Mouse (Mus musculus) heart, postnatal 4 days (tissue): ENCODE results near the gene Smok2b. TPM values are rescaled to one million over a fixed set of nuclear protein-coding genes. Genes with fewer than 3 reads are reported as not detected.
"Not testable (repeated sequence)": the region's sequence is repeated elsewhere in the genome, so short reads cannot be mapped to it uniquely, and the experiment has no call there.

Source experiments
- DNase-seq: peaks from one replicate; pipeline ENCODE4 v3.0.0; 2021
- total RNA-seq, 2 experiments: library from RNA; stranded (reverse); gene quantifications; 2 replicates each; pipeline ENCODE4 v1.2.3; 2021

The Smok2b gene
- total RNA-seq, result not detected

DNA sequence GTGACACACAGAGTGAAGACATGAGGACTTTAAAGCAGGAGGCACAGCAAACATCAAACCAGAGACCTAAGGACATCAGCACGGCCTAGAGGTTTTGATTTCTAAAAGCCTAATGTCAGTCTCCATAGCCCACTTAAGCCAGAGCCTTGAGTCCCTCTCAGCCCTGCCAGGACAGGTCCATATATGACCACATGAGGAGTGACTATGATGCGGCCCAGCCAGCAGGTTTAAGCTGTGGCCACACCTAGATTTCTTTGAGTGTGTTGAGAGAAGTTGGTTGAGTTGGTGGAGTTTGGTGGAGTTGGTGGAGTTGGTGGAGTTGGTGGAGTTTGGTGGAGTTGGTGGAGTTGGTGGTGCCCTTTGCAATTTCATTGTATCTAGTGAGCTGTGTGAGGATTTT lies at the start of gene Smok2b:
Gene Smok2b, plus strand, starts transcription at position 301 of the 400 bp plus-strand sequence.
- not testable (repeated sequence) for DNase-seq

GRCm38 (mm10) chr17:13180491-13180890 lies 49.6 kb upstream of the Smok2b start:
- not testable (repeated sequence) for DNase-seq

- not testable (repeated sequence) for DNase-seq
These were observed 47.3 kb upstream of the Smok2b start for GRCm38 (mm10) chr17:13182712-13183111.

- not testable (repeated sequence) for DNase-seq
These were observed 45.5 kb upstream of the Smok2b start for GRCm38 (mm10) chr17:13184514-13184913.

- DNase-seq, result not testable (repeated sequence)
These were observed 43.5 kb upstream of the Smok2b start for GRCm38 (mm10) chr17:13186541-13186940.

DNA sequence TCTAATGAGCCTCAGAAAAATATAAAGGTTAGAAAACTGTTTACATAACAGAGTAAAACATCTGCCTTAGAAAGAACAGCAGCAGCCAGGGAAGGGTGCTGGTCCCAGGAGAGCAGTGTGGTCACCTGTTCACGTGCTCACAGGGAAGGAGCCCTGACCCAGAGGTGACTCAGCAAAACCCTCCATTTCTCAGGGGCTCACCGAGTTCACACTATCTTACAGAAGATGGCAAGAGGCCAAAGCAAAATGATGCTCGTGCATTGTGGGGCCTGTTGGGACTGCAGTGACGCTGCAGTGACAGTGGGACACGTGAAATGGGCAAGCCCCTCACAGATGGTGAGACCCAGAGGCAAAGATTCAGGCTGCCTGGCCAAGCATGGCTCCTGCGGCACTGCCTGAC lies 42.4 kb upstream of the Smok2b start:
- not testable (repeated sequence) for DNase-seq

DNA sequence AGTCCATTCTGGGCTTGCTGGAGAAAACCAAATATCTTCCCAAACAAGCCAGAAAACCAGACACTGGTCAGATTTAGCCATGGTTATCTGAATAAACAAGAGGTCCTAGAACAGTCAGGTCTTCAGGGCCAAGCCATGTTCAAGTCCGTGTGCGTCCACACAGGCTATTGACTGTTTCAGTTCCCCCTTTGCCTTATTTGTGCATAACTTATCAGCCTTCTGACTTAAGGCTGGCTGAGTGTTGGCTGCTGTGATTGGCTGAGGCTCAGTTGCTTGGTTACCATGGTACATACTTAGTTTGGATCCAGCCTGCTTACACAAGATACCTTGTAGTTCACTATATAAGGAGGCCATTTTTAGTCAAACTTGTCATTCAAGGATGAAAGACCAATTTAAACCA lies 41.2 kb upstream of the Smok2b start:
- DNase-seq, result not testable (repeated sequence)

- not testable (repeated sequence) for DNase-seq
These were observed 39.0 kb upstream of the Smok2b start for GRCm38 (mm10) chr17:13190836-13191583.

GRCm38 (mm10) chr17:13196486-13196885 lies 33.6 kb upstream of the Smok2b start:
- DNase-seq, result peak; percentile 35

GRCm38 (mm10) chr17:13198812-13199211 lies 31.2 kb upstream of the Smok2b start:
- not testable (repeated sequence) for DNase-seq

- DNase-seq, result peak; percentile 47
These were observed 30.1 kb upstream of the Smok2b start for GRCm38 (mm10) chr17:13199880-13200409.

- not testable (repeated sequence) for DNase-seq
These were observed 28.5 kb upstream of the Smok2b start for GRCm38 (mm10) chr17:13201551-13201950.

DNA sequence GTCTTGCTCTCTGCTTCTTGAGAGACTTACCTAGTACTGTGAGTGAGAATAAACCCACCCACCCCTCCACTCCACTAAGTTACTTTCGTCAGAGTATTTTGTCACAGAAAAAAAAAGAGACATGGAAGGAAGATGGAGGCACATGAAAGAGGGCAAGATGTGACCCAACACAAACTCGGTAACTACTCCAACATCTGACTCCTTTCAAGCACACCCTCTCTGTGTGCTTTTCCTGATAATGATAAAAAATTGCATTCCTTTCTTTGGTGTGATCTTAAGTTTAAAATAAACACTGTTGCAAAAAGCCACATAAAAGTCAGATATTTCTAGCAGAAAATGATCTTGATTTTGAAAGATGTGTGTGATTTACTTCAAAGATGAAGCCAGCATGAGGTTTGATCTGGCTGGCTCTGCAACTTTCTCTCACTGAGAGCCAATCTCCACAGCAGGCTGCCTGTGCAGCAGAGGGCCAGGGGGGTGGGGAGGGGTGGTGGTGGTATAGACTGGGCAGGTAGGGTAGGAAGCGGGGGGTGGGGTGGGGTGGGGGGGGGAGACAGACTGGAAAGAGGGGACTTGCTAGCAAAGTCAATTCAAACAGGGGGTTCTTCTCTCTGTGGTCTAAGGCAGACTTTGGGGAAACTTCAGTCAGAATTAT lies 27.5 kb upstream of the Smok2b start:
- not testable (repeated sequence) for DNase-seq

- not testable (repeated sequence) for DNase-seq
These were observed 24.8 kb upstream of the Smok2b start for GRCm38 (mm10) chr17:13205247-13205646.

DNA sequence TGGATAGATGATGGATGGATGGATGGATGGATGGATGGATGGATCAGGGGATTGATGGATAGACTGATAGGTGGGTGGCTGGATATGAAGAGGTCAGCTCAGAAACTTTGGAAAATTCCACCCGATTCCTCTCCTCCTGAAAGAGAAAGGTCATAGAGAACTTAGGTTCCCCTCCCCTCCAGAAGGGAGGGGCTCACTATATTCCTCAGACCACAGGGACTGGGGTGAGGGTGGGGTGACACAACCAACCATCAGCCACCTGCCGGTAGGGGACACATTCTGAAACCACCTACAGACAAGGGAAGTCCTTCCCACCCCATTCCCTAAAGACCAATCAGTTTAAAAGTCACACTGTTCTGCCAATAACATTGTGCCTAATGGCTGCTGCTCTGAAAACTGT lies 23.6 kb upstream of the Smok2b start:
- no peak for DNase-seq

DNA sequence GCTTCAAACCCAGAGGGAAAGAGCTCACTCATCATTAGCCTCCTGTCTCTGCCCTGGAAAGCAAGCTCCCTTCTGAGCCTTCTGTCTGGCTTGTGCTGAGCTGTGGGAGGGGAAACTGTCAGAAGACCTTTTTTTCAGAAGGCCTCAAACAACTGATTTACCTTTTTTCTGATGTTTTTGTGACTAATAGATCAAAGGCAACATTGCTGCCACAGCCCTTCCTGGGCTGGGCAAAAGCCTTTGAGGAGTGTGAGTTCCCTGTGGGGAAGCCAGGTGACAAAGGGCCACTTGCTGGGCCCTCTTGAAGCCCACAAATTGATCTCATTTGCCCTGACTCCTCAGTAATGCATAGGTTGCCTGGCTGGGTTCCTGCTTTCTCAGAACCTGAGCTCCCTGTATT lies 21.6 kb upstream of the Smok2b start:
- DNase-seq, result not testable (repeated sequence)

DNA sequence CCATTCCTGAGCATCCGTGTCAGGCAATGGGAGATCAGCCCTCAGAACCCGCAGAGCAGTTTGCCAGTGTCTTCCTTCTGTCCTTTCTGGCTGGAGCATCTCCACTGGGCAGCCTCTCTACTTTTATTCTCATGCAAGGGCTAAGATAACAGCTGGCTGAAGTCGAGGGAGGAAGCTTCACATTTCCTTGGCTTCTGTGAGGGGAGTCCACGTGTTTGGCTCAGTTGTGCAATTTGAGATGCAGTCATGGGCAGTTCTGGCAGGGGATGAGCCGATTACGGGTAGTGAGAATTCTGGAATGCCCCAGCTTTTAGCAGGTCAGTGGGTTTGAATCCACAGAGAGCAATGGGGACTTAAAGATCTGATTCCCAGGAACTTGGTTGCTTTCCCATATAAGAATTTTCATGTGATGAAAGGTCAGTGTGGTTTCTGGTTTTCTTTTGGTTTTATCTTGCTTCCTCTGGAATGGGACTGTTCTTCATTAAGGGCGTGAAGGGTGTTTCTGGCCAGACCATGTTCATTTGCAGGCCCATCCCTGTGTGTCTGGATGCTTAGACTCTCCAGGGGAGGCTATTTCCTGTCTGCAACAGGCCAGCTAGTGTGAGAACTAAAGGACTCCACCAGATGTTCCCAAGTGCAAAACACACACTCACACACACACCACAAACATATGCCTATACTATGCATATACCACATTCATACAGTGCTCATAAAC lies 17.8 kb upstream of the Smok2b start:
- peak; percentile 50 for DNase-seq

DNA sequence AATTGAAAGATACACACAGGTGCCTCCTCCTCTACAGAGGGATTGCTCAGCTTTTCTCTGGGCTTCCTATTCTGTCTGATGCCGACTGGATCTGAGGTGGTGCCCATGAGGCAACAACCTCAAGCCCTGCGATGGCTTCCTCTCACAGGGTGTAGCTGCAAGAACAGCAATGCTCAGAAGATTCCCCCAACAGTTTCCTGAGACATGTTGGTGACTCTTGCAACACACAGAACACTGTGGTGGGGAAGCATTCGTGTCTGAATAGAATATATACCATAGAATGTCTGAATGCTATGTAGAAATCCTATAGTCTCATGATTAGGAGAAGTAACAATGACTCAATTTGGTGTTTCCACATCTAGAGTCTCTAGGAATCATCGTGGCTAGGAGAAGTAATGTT lies 15.9 kb upstream of the Smok2b start:
- no peak for DNase-seq

DNA sequence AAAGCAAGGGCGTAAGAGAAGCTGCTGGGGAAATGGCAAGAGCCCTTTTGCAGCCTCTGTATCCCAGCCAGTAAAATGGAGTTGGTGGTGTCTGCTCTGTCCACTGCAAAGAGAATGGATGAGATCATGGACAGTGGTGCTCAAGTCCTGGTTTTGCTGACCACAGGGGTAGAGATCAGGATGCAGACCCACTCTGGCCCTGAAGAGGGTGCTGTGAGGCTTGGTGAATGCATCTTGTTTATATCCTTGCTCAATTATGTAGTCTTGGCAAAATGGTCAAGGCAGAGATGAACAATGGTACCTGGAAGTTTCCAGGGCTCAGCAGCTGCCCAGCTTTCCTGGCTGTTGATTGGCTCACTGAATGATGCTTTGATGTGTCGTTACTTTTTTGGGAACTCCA lies 14.5 kb upstream of the Smok2b start:
- peak; percentile 39 for DNase-seq

DNA sequence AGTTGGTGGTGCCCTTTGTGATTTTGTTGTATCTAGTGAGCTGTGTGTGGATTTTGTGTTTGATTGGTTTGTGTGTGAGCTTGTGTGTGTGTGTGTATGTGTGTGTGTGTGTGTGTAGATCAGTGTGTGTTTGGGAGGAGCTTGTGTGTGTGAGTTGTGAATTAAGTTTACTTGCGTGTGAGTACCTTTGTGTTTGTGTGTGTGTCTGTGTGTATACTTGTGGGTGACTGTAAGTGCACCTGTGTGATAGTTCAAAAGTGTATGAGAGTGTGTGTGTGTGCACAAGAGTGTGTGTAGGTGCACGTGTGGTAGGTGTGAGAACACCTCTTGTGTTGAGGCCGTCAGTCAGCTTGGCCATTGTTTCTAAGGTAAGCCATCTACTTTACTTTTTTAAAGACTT lies 9.2 kb upstream of the Smok2b start, which contains the start of gene Smok2a:
Gene Smok2a, plus strand, starts transcription at position 301 of the 400 bp plus-strand sequence.
- no peak for DNase-seq

DNA sequence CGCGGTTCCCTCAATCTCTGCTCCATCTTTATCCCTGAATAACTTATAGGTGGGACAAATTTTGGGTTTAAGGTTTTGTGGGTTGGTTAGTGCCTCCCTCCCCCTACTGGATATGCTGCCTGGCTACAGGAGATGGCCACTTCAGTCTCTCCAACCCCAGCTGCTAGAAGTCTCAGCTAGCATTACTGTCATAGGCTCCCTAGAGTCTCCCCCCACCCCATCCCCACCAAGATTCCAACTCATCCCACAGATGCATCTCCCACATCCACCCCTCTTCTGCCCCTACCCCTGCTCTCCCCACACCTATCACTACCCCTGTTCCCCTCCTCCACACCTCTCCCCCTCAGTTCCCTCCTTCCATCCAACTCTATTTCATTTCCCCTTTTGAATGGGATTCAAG lies 8.1 kb upstream of the Smok2b start:
- DNase-seq, result not testable (repeated sequence)

DNA sequence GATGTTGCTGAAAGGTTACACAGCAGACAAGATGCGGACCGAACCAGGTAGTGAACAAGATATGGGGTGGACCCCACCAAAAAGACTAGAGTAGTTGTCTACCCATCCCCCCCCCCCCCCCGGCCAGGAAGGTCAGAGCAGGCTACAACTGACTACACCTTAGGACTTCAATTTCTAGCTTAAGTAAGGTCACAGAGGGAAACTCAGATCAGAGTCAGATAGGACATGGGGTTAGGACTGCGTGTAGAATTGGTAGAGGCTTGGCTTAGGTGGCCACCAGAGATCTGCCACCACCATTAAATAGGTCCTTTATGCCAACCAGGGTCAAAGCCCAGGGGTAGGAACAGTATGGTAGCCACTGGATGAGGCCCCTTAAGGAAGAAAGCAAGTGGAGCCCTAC lies 9.4 kb downstream of the Smok2b start:
- DNase-seq, result not testable (repeated sequence)
